Mouse (Mus musculus) neural tube, embryonic 12.5 days (tissue): ENCODE results near the gene Vezt. TPM values are rescaled to one million over a fixed set of nuclear protein-coding genes. Genes with fewer than 3 reads are reported as not detected.

Source experiments
- ATAC-seq: fragments of 200-750 bp; cut with Nextera tagmentation; 2 replicates; pipeline ENCODE4 v1.8.0; 2017; ENCODE audit warnings: low read depth, mild to moderate bottlenecking, moderate TSS enrichment, moderate library complexity; ENCODE audit not compliant: low FRiP score
- H3K27ac ChIP-seq: fragments of 300-500 bp; sonication (generic); 2 replicates; pipeline ENCODE4 v1.5.1; 2016
- H3K27me3 ChIP-seq: fragments of 300-500 bp; sonication (generic); replicated peaks from 2 replicates; pipeline ENCODE4 v1.6.1; 2016; ENCODE audit warnings: mild to moderate bottlenecking
- H3K36me3 ChIP-seq: fragments of 300-500 bp; sonication (generic); 2 replicates; pipeline ENCODE4 v1.6.1; 2016; ENCODE audit warnings: mild to moderate bottlenecking
- H3K4me1 ChIP-seq: fragments of 300-500 bp; sonication (generic); 2 replicates; pipeline ENCODE4 v1.6.1; 2016
- H3K4me2 ChIP-seq: fragments of 300-500 bp; sonication (generic); replicated peaks from 2 replicates; pipeline ENCODE4 v1.6.1; 2016; ENCODE audit warnings: mild to moderate bottlenecking
- H3K4me3 ChIP-seq: fragments of 300-500 bp; sonication (generic); 2 replicates; pipeline ENCODE4 v1.5.1; 2016
- H3K9ac ChIP-seq: fragments of 300-500 bp; sonication (generic); 2 replicates; pipeline ENCODE4 v1.6.1; 2016; ENCODE audit warnings: mild to moderate bottlenecking
- H3K9me3 ChIP-seq: fragments of 300-500 bp; sonication (generic); 2 replicates; pipeline ENCODE4 v1.6.1; 2016; ENCODE audit warnings: mild to moderate bottlenecking
- WGBS: fragments of 180-500 bp; shearing (Covaris S2); methylation state at CpG from one replicate; pipeline ENCODE4 v1.1.7; 2016; 5-methylcytosine and 5-hydroxymethylcytosine counted together
- polyA plus RNA-seq: library from polyadenylated mRNA; unstranded; fragments of >200 nt; fragmentation: Nextera tagmentation; extraction: Ambion mirVana; gene quantifications from 2 replicates; pipeline ENCODE4 v1.2.1, GENCODE M21; 2016

The Vezt gene
- polyA plus RNA-seq, 1 experiment from 2014 or later = 56.2 TPM

GRCm38 (mm10) chr10:93944241-93944640 lies 91.4 kb downstream of the Vezt start:
- Histone ChIP-seq H3K9ac (no peak overlapping the region), H3K4me1 (peaks cover 11% of the 10 kb centered on the region; the same call in 1 of the 2 replicates), H3K4me3 (no peak overlapping the region), H3K27me3 (no peaks in the 10 kb centered on the region), H3K36me3 (no peaks in the 10 kb centered on the region), H3K4me2 (no peak overlapping the region), H3K27ac (no peak overlapping the region), H3K9me3 (no peaks in the 10 kb centered on the region)
- no peak for ATAC-seq
- whole genome bisulfite sequencing = 34% methylated on average over 5 of the region's 5 CpGs

GRCm38 (mm10) chr10:93940279-93940678 lies 95.3 kb downstream of the Vezt start:
- Histone ChIP-seq H3K4me3 (no peak overlapping the region), H3K27me3 (no peaks in the 10 kb centered on the region), H3K4me1 (peaks cover 3% of the 10 kb centered on the region; the same call in 1 of the 2 replicates), H3K9me3 (no peaks in the 10 kb centered on the region), H3K27ac (no peak overlapping the region), H3K4me2 (no peak overlapping the region), H3K9ac (no peak overlapping the region), H3K36me3 (no peaks in the 10 kb centered on the region)
- ATAC-seq = no peak
- WGBS = 84% methylated on average over 5 of the region's 5 CpGs

GRCm38 (mm10) chr10:93939676-93940075 lies 95.9 kb downstream of the Vezt start:
- Histone ChIP-seq H3K4me2 (no peak overlapping the region), H3K27ac (no peak overlapping the region), H3K9ac (no peak overlapping the region), H3K4me1 (no peaks in the 10 kb centered on the region), H3K9me3 (no peaks in the 10 kb centered on the region), H3K27me3 (no peaks in the 10 kb centered on the region), H3K4me3 (no peak overlapping the region), H3K36me3 (no peaks in the 10 kb centered on the region)
- no peak for ATAC-seq
- WGBS = 90% methylated on average over 8 of the region's 8 CpGs

- WGBS = 85% methylated on average over 20 of the region's 20 CpGs
- Histone ChIP-seq H3K36me3 (no peaks in the 10 kb centered on the region), H3K9ac (no peak overlapping the region), H3K27me3 (no peaks in the 10 kb centered on the region), H3K4me1 (no peaks in the 10 kb centered on the region), H3K9me3 (no peaks in the 10 kb centered on the region), H3K4me3 (no peak overlapping the region), H3K27ac (no peak overlapping the region), H3K4me2 (no peak overlapping the region)
- no peak for ATAC-seq
Observed at GRCm38 (mm10) chr10:93938844-93939271, 96.8 kb downstream of the Vezt start.

GRCm38 (mm10) chr10:93933980-93934379 lies 101.6 kb downstream of the Vezt start:
- no peak for ATAC-seq
- WGBS = 65% methylated on average over 9 of the region's 9 CpGs
- no peaks in the 10 kb centered on the region for H3K4me1 ChIP-seq
- no peak overlapping the region for H3K27ac ChIP-seq
- H3K4me3 ChIP-seq = no peak overlapping the region
- H3K27me3 ChIP-seq = no peaks in the 10 kb centered on the region
- no peak overlapping the region for H3K9ac ChIP-seq
- no peaks in the 10 kb centered on the region for H3K36me3 ChIP-seq
- no peaks in the 10 kb centered on the region for H3K9me3 ChIP-seq
- H3K4me2 ChIP-seq = no peak overlapping the region

GRCm38 (mm10) chr10:93932861-93933260 lies 102.8 kb downstream of the Vezt start:
- H3K9ac ChIP-seq = no peak overlapping the region
- H3K36me3 ChIP-seq = no peaks in the 10 kb centered on the region
- no peak overlapping the region for H3K4me3 ChIP-seq
- no peak for ATAC-seq
- no peaks in the 10 kb centered on the region for H3K27me3 ChIP-seq
- no peaks in the 10 kb centered on the region for H3K4me1 ChIP-seq
- WGBS = 74% methylated on average over 5 of the region's 5 CpGs
- no peak overlapping the region for H3K27ac ChIP-seq
- no peaks in the 10 kb centered on the region for H3K9me3 ChIP-seq
- H3K4me2 ChIP-seq = no peak overlapping the region

GRCm38 (mm10) chr10:93932020-93932419 lies 103.6 kb downstream of the Vezt start:
- no peak overlapping the region for H3K9ac ChIP-seq
- peaks cover 6% of the 10 kb centered on the region; the same call in 1 of the 2 replicates for H3K9me3 ChIP-seq
- H3K4me1 ChIP-seq = no peaks in the 10 kb centered on the region
- no peaks in the 10 kb centered on the region for H3K27me3 ChIP-seq
- H3K27ac ChIP-seq = no peak overlapping the region
- 81% methylated on average over 5 of the region's 5 CpGs for WGBS
- ATAC-seq = no peak
- H3K36me3 ChIP-seq = no peaks in the 10 kb centered on the region
- H3K4me3 ChIP-seq = no peak overlapping the region
- H3K4me2 ChIP-seq = no peak overlapping the region

GRCm38 (mm10) chr10:93931431-93931830 lies 104.2 kb downstream of the Vezt start:
- Histone ChIP-seq H3K36me3 (no peaks in the 10 kb centered on the region), H3K9ac (no peak overlapping the region), H3K4me2 (no peak overlapping the region), H3K4me3 (no peak overlapping the region), H3K27me3 (no peaks in the 10 kb centered on the region), H3K9me3 (peaks cover 7% of the 10 kb centered on the region; the same call in 1 of the 2 replicates), H3K4me1 (no peaks in the 10 kb centered on the region), H3K27ac (no peak overlapping the region)
- no peak for ATAC-seq
- WGBS = 84% methylated on average over 9 of the region's 9 CpGs

GRCm38 (mm10) chr10:93930236-93930824 lies 105.3 kb downstream of the Vezt start:
- Histone ChIP-seq H3K9me3 (peaks cover 7% of the 10 kb centered on the region; the same call in 1 of the 2 replicates), H3K9ac (no peak overlapping the region), H3K4me3 (no peak overlapping the region), H3K4me2 (no peak overlapping the region), H3K4me1 (no peaks in the 10 kb centered on the region), H3K36me3 (no peaks in the 10 kb centered on the region), H3K27me3 (no peaks in the 10 kb centered on the region), H3K27ac (no peak overlapping the region)
- ATAC-seq = no peak
- WGBS = 84% methylated on average over 4 of the region's 4 CpGs

GRCm38 (mm10) chr10:93924666-93925065 lies 111.0 kb downstream of the Vezt start:
- 85% methylated on average over 5 of the region's 5 CpGs for WGBS
- peaks cover 7% of the 10 kb centered on the region; the same call in 1 of the 2 replicates for H3K9me3 ChIP-seq
- H3K4me1 ChIP-seq = no peaks in the 10 kb centered on the region
- H3K27me3 ChIP-seq = no peaks in the 10 kb centered on the region
- H3K4me2 ChIP-seq = no peak overlapping the region
- H3K4me3 ChIP-seq = no peak overlapping the region
- H3K9ac ChIP-seq = no peak overlapping the region
- ATAC-seq = no peak
- no peaks in the 10 kb centered on the region for H3K36me3 ChIP-seq
- H3K27ac ChIP-seq = no peak overlapping the region

- Histone ChIP-seq H3K27ac (no peak overlapping the region), H3K36me3 (no peaks in the 10 kb centered on the region), H3K9ac (no peak overlapping the region), H3K4me3 (no peak overlapping the region), H3K4me1 (no peaks in the 10 kb centered on the region), H3K9me3 (no peaks in the 10 kb centered on the region), H3K4me2 (no peak overlapping the region), H3K27me3 (no peaks in the 10 kb centered on the region)
- no peak for ATAC-seq
- 94% methylated on average over 4 of the region's 4 CpGs for WGBS
Observed at GRCm38 (mm10) chr10:93921160-93921559, 114.5 kb downstream of the Vezt start.

- H3K9ac ChIP-seq = no peak overlapping the region
- H3K4me1 ChIP-seq = no peaks in the 10 kb centered on the region
- H3K36me3 ChIP-seq = no peaks in the 10 kb centered on the region
- 76% methylated on average over 13 of the region's 13 CpGs for WGBS
- no peak overlapping the region for H3K4me3 ChIP-seq
- H3K27me3 ChIP-seq = no peaks in the 10 kb centered on the region
- H3K4me2 ChIP-seq = no peak overlapping the region
- H3K9me3 ChIP-seq = no peaks in the 10 kb centered on the region
- no peak overlapping the region for H3K27ac ChIP-seq
- ATAC-seq = no peak
Observed at GRCm38 (mm10) chr10:93919227-93919626, 116.4 kb downstream of the Vezt start.

- H3K9me3 ChIP-seq = no peaks in the 10 kb centered on the region
- WGBS = 75% methylated on average over 6 of the region's 6 CpGs
- no peak overlapping the region for H3K4me3 ChIP-seq
- H3K4me1 ChIP-seq = no peaks in the 10 kb centered on the region
- no peaks in the 10 kb centered on the region for H3K27me3 ChIP-seq
- no peak for ATAC-seq
- no peak overlapping the region for H3K27ac ChIP-seq
- no peak overlapping the region for H3K4me2 ChIP-seq
- no peak overlapping the region for H3K9ac ChIP-seq
- H3K36me3 ChIP-seq = no peaks in the 10 kb centered on the region
Observed at GRCm38 (mm10) chr10:93918701-93919100, 116.9 kb downstream of the Vezt start.
